Mouse (Mus musculus) gastrocnemius, adult 18-20 months (tissue): ENCODE measurements around the gene Elovl7. TPM values are rescaled to one million over a fixed set of nuclear protein-coding genes. Genes with fewer than 3 reads are reported as not detected.

Experiments used
- DNase-seq: peaks from one replicate; pipeline ENCODE4 v3.0.0; 2021; ENCODE audit warnings: low spot score
- long read RNA-seq, 2 experiments: library from polyadenylated mRNA; stranded (forward); transcript quantifications; one replicate each; pipeline ENCODE4 v2.0.0; 2021
- total RNA-seq, 2 experiments: library from RNA; stranded (reverse); gene quantifications; 2 replicates each; pipeline ENCODE4 v1.2.3; 2021

Gene Elovl7
- total RNA-seq: under 1 TPM; 0.27 to 0.33 TPM
- long read RNA-seq, experiment 1: 0 reads
- long read RNA-seq, experiment 2, full-length matches to known transcripts: 1 of 1 reads
- long read RNA-seq, experiment 2, partial matches to known transcripts: 0 of 1 reads
- long read RNA-seq, experiment 2, other reads (novel, unspliced or antisense): 0 of 1 reads

GRCm38 (mm10) chr13:108214081-108214484, at the start of gene Elovl7:
Elovl7 (plus strand) TSS chr13:108214404.
- DNase-seq: peak; percentile 26

GRCm38 (mm10) chr13:108164621-108165020, 49.6 kb upstream of the Elovl7 start:
- DNase-seq: no peak

- no peak for DNase-seq
These were observed 44.2 kb upstream of the Elovl7 start for GRCm38 (mm10) chr13:108170002-108170401.

GRCm38 (mm10) chr13:108170511-108170910, 43.7 kb upstream of the Elovl7 start:
- no peak for DNase-seq

- no peak for DNase-seq
These were observed 34.6 kb upstream of the Elovl7 start for GRCm38 (mm10) chr13:108179618-108180017.

GRCm38 (mm10) chr13:108180821-108181220, 33.4 kb upstream of the Elovl7 start:
- DNase-seq: no peak

GRCm38 (mm10) chr13:108184743-108185255, 29.4 kb upstream of the Elovl7 start:
- DNase-seq: no peak

GRCm38 (mm10) chr13:108185530-108185929, 28.7 kb upstream of the Elovl7 start:
- DNase-seq: no peak

GRCm38 (mm10) chr13:108187994-108188393, 26.2 kb upstream of the Elovl7 start:
- DNase-seq: no peak

GRCm38 (mm10) chr13:108191074-108191720, 23.0 kb upstream of the Elovl7 start:
- peak; percentile 14 for DNase-seq

- no peak for DNase-seq
These were observed 18.7 kb upstream of the Elovl7 start for GRCm38 (mm10) chr13:108195474-108195873.

GRCm38 (mm10) chr13:108204857-108205256, 9.3 kb upstream of the Elovl7 start:
- no peak for DNase-seq

- DNase-seq: no peak
These were observed 6.8 kb upstream of the Elovl7 start for GRCm38 (mm10) chr13:108207447-108207846.

GRCm38 (mm10) chr13:108208090-108208489, 6.1 kb upstream of the Elovl7 start:
- DNase-seq: no peak

- DNase-seq: no peak
These were observed 3.2 kb upstream of the Elovl7 start for GRCm38 (mm10) chr13:108210960-108211359.

- DNase-seq: no peak
These were observed 1.7 kb upstream of the Elovl7 start for GRCm38 (mm10) chr13:108212397-108213018.

- no peak for DNase-seq
These were observed 392 bp downstream of the Elovl7 start for GRCm38 (mm10) chr13:108214485-108215107.

GRCm38 (mm10) chr13:108215231-108215780, 1.1 kb downstream of the Elovl7 start:
- DNase-seq: no peak

GRCm38 (mm10) chr13:108219773-108220172, 5.6 kb downstream of the Elovl7 start:
- no peak for DNase-seq

GRCm38 (mm10) chr13:108229191-108229590, 15.0 kb downstream of the Elovl7 start:
- DNase-seq: no peak

GRCm38 (mm10) chr13:108229634-108230330, 15.6 kb downstream of the Elovl7 start:
- DNase-seq: no peak
